Mouse (Mus musculus) midbrain, embryonic 11.5 days (tissue): ENCODE results near the gene Akr1c14. TPM values are rescaled to one million over a fixed set of nuclear protein-coding genes. Genes with fewer than 3 reads are reported as not detected.

Experiments
- ATAC-seq: fragments of 200-750 bp; cut with Nextera tagmentation; 2 replicates; pipeline ENCODE4 v1.8.0; 2017; ENCODE audit warnings: moderate TSS enrichment, moderate library complexity; ENCODE audit not compliant: low FRiP score
- DNase-seq: peaks from one replicate; pipeline ENCODE4 v3.0.0; 2015; ENCODE audit warnings: low spot score; ENCODE audit errors: missing footprints
- H3K27ac ChIP-seq: fragments of 300-500 bp; sonication (generic); 2 replicates; pipeline ENCODE4 v1.5.1; 2014; ENCODE audit warnings: low read depth, low read length
- H3K27me3 ChIP-seq: fragments of 300-500 bp; sonication (generic); 2 replicates; pipeline ENCODE4 v1.6.1; 2014; ENCODE audit warnings: mild to moderate bottlenecking, low read length, moderate library complexity, mixed read lengths; ENCODE audit not compliant: control insufficient read depth, insufficient read depth
- H3K36me3 ChIP-seq: fragments of 300-500 bp; sonication (generic); 2 replicates; pipeline ENCODE4 v1.6.1; 2014; ENCODE audit warnings: mild to moderate bottlenecking, low read length, moderate library complexity, mixed read lengths; ENCODE audit not compliant: control insufficient read depth, insufficient read depth
- H3K4me1 ChIP-seq: fragments of 300-500 bp; sonication (generic); 2 replicates; pipeline ENCODE4 v1.6.1; 2014; ENCODE audit warnings: low read length; ENCODE audit not compliant: control insufficient read depth, insufficient read depth
- H3K4me2 ChIP-seq: fragments of 300-500 bp; sonication (generic); 2 replicates; pipeline ENCODE4 v1.6.1; 2014; ENCODE audit warnings: mild to moderate bottlenecking, moderate library complexity
- H3K4me3 ChIP-seq: fragments of 300-500 bp; sonication (generic); 2 replicates; pipeline ENCODE4 v1.5.1; 2014; ENCODE audit warnings: low read depth, low read length
- H3K9ac ChIP-seq: fragments of 300-500 bp; sonication (generic); 2 replicates; pipeline ENCODE4 v1.6.1; 2014; ENCODE audit warnings: low read length
- H3K9me3 ChIP-seq: fragments of 300-500 bp; sonication (generic); 2 replicates; pipeline ENCODE4 v1.6.1; 2016; ENCODE audit warnings: low read length; ENCODE audit not compliant: control insufficient read depth
- WGBS: fragments of 180-500 bp; shearing (Covaris S2); extraction: QIAGEN DNeasy Blood & Tissue Kit; methylation state at CpG from one replicate; pipeline ENCODE4 v1.1.7; 2014; 5-methylcytosine and 5-hydroxymethylcytosine counted together
- polyA plus RNA-seq: library from polyadenylated mRNA; unstranded; fragments of >200 nt; fragmentation: Nextera tagmentation; extraction: Ambion mirVana; gene quantifications from 2 replicates; pipeline ENCODE4 v1.2.1, GENCODE M21; 2014

Gene Akr1c14
- polyA plus RNA-seq: 0.10 and 0.33 TPM in 2 replicates

- no peaks in the 10 kb centered on the region for H3K9me3 ChIP-seq
- H3K27ac ChIP-seq: no peak within 1 kb of the TSS
- H3K4me3 ChIP-seq: no peak within 1 kb of the TSS
- no peaks in the 10 kb centered on the region for H3K27me3 ChIP-seq
- H3K4me2 ChIP-seq: no peak within 1 kb of the TSS
- DNase-seq (no peak), ATAC-seq (no peak)
- H3K9ac ChIP-seq: no peak within 1 kb of the TSS
- no peaks in the 10 kb centered on the region for H3K4me1 ChIP-seq
- no peaks in the 10 kb centered on the region for H3K36me3 ChIP-seq
- 69% methylated on average over 2 of the region's 2 CpGs for WGBS
These were observed at the start of gene Akr1c14 for GRCm38 (mm10) chr13:4048719-4049118. TSS of gene Akr1c14 (plus strand) at chr13:4049011.

DNA sequence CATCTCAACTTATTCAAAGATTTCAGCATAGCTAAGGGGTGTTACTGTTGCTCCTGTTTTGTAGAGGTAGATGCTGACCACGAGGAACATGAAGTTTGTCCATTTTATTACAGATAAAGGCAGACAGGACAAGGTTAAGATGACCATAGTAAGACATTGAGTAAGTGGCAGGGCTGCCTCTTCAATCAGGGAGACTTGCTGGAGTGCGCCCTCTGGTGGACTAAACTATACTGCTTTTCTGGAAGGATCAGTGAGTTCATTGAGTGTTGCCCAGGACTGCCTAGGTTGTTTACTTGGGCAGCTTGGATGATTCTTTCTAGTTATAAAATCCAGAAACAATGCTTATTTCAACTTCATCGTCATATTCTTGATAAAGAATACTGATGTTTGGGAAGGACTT is 47.1 kb upstream of the Akr1c14 start:
- no peaks in the 10 kb centered on the region for H3K4me1 ChIP-seq
- DNase-seq (peak; percentile 93), ATAC-seq (peak; percentile 73; the same call in 1 of the 2 replicates)
- WGBS: 12% methylated on average over 3 of the region's 3 CpGs
- H3K9me3 ChIP-seq: no peaks in the 10 kb centered on the region
- no peaks in the 10 kb centered on the region for H3K27me3 ChIP-seq
- no peak overlapping the region for H3K27ac ChIP-seq
- H3K4me3 ChIP-seq: no peak overlapping the region
- no peak overlapping the region for H3K4me2 ChIP-seq
- no peak overlapping the region for H3K9ac ChIP-seq
- no peaks in the 10 kb centered on the region for H3K36me3 ChIP-seq

GRCm38 (mm10) chr13:4010784-4011183 is 38.0 kb upstream of the Akr1c14 start:
- 83% methylated on average over 4 of the region's 4 CpGs for WGBS
- no peaks in the 10 kb centered on the region for H3K4me1 ChIP-seq
- no peak for ATAC-seq

GRCm38 (mm10) chr13:4013811-4014210 is 35.0 kb upstream of the Akr1c14 start:
- Histone ChIP-seq H3K27ac (no peak overlapping the region), H3K27me3 (no peaks in the 10 kb centered on the region), H3K4me2 (no peak overlapping the region), H3K4me3 (no peak overlapping the region), H3K4me1 (no peaks in the 10 kb centered on the region), H3K9me3 (no peaks in the 10 kb centered on the region), H3K36me3 (no peaks in the 10 kb centered on the region), H3K9ac (no peak overlapping the region)
- ATAC-seq (no peak), DNase-seq (no peak)

More at GRCm38 (mm10) chr13:4010784-4011183, 38.0 kb upstream of the Akr1c14 start:
- Histone ChIP-seq H3K4me2 (no peak overlapping the region), H3K36me3 (no peaks in the 10 kb centered on the region), H3K9ac (no peak overlapping the region), H3K9me3 (no peaks in the 10 kb centered on the region), H3K27me3 (no peaks in the 10 kb centered on the region), H3K27ac (no peak overlapping the region), H3K4me3 (no peak overlapping the region)
- DNase-seq: no peak

DNA sequence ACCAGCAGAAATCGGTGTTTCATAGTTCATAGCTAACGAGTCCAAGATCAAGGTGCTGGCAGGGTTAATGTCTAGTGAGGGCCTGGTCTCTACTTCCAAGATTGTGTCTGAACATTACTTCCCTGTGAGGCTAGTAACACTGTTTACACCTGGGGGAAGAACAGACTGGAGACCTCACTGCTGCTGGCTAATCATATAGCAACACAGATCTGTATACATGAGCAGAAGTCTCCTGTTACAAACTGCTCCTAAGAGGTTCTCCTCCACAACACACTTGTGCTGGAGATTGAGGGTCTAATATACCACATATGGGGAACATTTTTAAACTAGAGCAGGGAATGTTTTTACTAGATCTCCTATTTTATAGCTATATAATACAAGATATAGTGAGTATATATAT is 18.9 kb upstream of the Akr1c14 start:
- Histone ChIP-seq H3K9ac (no peak overlapping the region), H3K4me1 (no peaks in the 10 kb centered on the region), H3K9me3 (no peaks in the 10 kb centered on the region), H3K36me3 (no peaks in the 10 kb centered on the region), H3K27ac (no peak overlapping the region), H3K27me3 (no peaks in the 10 kb centered on the region), H3K4me3 (no peak overlapping the region), H3K4me2 (no peak overlapping the region)
- DNase-seq (no peak), ATAC-seq (no peak)
- 94% methylated on average over 2 of the region's 2 CpGs for WGBS

DNA sequence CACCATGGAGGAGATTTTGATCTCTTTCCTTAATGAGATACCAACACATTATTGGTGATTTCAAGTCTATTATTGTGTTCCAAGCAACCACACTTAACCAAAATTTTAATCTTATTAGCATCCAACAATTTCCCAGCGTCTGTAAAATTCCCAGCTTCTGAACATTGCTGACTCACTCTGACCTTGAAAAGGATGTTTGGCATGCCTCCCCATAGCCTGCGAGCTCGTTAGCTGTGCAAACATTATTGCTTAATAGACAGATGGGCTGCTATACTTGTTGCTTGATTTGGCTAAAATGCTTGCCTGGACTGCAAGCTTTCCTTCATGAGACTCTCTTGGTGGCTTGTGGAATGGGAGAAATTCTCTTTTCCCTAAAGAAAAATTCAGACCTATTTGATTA is 16.3 kb upstream of the Akr1c14 start:
- no peak overlapping the region for H3K27ac ChIP-seq
- no peaks in the 10 kb centered on the region for H3K4me1 ChIP-seq
- H3K9me3 ChIP-seq: no peaks in the 10 kb centered on the region
- no peaks in the 10 kb centered on the region for H3K36me3 ChIP-seq
- ATAC-seq (no peak), DNase-seq (no peak)
- no peaks in the 10 kb centered on the region for H3K27me3 ChIP-seq
- no peak overlapping the region for H3K9ac ChIP-seq
- H3K4me3 ChIP-seq: no peak overlapping the region
- 78% methylated on average over 3 of the region's 3 CpGs for WGBS
- no peak overlapping the region for H3K4me2 ChIP-seq

- Histone ChIP-seq H3K4me3 (no peak overlapping the region), H3K36me3 (no peaks in the 10 kb centered on the region), H3K9me3 (no peaks in the 10 kb centered on the region), H3K27ac (no peak overlapping the region), H3K27me3 (no peaks in the 10 kb centered on the region), H3K9ac (no peak overlapping the region), H3K4me1 (no peaks in the 10 kb centered on the region), H3K4me2 (no peak overlapping the region)
- DNase-seq (no peak), ATAC-seq (no peak)
- WGBS: 89% methylated on average over 3 of the region's 3 CpGs
These were observed 13.8 kb upstream of the Akr1c14 start for GRCm38 (mm10) chr13:4035052-4035451.

GRCm38 (mm10) chr13:4046113-4046512 is 2.7 kb upstream of the Akr1c14 start:
- no peak overlapping the region for H3K4me3 ChIP-seq
- no peaks in the 10 kb centered on the region for H3K27me3 ChIP-seq
- H3K4me1 ChIP-seq: no peaks in the 10 kb centered on the region
- H3K4me2 ChIP-seq: no peak overlapping the region
- 75% methylated on average over 3 of the region's 3 CpGs for WGBS
- ATAC-seq (no peak), DNase-seq (no peak)
- H3K27ac ChIP-seq: no peak overlapping the region
- no peaks in the 10 kb centered on the region for H3K36me3 ChIP-seq
- no peak overlapping the region for H3K9ac ChIP-seq
- H3K9me3 ChIP-seq: no peaks in the 10 kb centered on the region

- H3K4me1 ChIP-seq: no peaks in the 10 kb centered on the region
- H3K27ac ChIP-seq: no peak overlapping the region
- no peaks in the 10 kb centered on the region for H3K9me3 ChIP-seq
- H3K36me3 ChIP-seq: no peaks in the 10 kb centered on the region
- ATAC-seq: no peak
- DNase-seq: no peak
- 40% methylated on average over 2 of the region's 2 CpGs for WGBS
- H3K4me2 ChIP-seq: no peak overlapping the region
- no peak overlapping the region for H3K9ac ChIP-seq
- H3K27me3 ChIP-seq: no peaks in the 10 kb centered on the region
- H3K4me3 ChIP-seq: no peak overlapping the region
These were observed 2.0 kb upstream of the Akr1c14 start for GRCm38 (mm10) chr13:4046841-4047240.

- no peak overlapping the region for H3K27ac ChIP-seq
- no peak overlapping the region for H3K4me2 ChIP-seq
- no peak overlapping the region for H3K4me3 ChIP-seq
- no peak overlapping the region for H3K9ac ChIP-seq
- H3K27me3 ChIP-seq: no peaks in the 10 kb centered on the region
- H3K4me1 ChIP-seq: no peaks in the 10 kb centered on the region
- DNase-seq (no peak), ATAC-seq (no peak)
- 83% methylated on average over 1 of the region's 1 CpGs for WGBS
- H3K36me3 ChIP-seq: no peaks in the 10 kb centered on the region
- H3K9me3 ChIP-seq: no peaks in the 10 kb centered on the region
These were observed 585 bp upstream of the Akr1c14 start for GRCm38 (mm10) chr13:4048226-4048625.
